Mouse (Mus musculus) ES-Bruce4 (cell line): ENCODE results near the gene Iqcj.

ENCODE experiments used
- CTCF ChIP-seq: IDR thresholded peaks from one replicate; pipeline ENCODE4 v1.8.1; 2011; ENCODE audit warnings: low read depth, low read length
- EP300 ChIP-seq: IDR thresholded peaks from 2 replicates; pipeline ENCODE4 v1.6.1; 2011; ENCODE audit warnings: low read depth, low read length; ENCODE audit not compliant: insufficient read depth
- POLR2A ChIP-seq: IDR thresholded peaks from one replicate; pipeline ENCODE4 v1.8.1; 2011; ENCODE audit warnings: low read length; ENCODE audit not compliant: insufficient read depth

- no peak for TF ChIP-seq CTCF
- TF ChIP-seq POLR2A: no peak
- no peak for TF ChIP-seq EP300
These were observed 10.5 kb downstream of the Iqcj start for GRCm38 (mm10) chr3:67902517-67902916.
